22 mouse cellular contexts compared by ENCODE assay signal in the genomic region with DNA sequence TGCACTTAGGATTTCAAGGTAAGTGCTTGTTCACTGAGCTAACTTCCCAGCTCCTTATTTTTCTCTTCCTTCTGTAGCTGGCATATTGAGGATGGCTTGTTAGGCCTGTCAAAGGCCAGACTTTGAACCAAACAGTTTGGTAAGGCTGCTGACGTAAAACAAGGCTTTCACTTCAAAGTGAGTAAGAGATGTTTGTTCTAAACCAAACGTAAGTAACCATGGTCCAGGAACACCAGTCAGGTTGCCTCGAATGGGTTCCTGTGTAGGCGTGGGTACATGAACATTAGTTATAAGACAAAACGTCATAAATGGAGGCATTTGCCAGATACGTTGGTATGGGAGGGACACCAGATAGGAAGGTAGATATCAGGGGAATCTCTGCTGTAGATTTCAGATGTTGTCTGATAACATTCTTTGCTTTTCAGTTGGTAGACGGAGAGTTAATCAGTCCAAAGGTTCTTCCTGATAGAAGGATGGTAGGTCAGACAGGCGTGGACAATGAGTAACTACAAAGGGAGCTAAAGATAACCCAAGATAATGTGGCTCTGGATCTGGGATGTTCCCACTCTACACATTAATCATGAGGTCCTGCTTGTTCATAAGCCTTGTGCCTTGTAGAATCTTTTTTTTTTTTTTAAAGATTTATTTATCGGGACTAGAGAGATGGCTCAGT. TPM values are rescaled to one million over a fixed set of nuclear protein-coding genes. Genes with fewer than 3 reads are reported as not detected.
DNase-seq lines count a peak whose midpoint lies in the region; ATAC-seq lines count a peak whose summit lies in the region.
"Had no signal": no experiment of that assay in that cellular context is flagged by ENCODE, and none has a peak within 500 bp of the region (broad histone marks: within the 10 kb centered on the region; RNA-seq: fewer than 3 reads in every experiment).

No protein-coding gene starts in this region.

- peak; percentile 81 for DNase-seq in yolk sac, embryonic 10.5 days (ENCODE audit: low spot score)
- DNase-seq in cerebellum, adult 9-11 months: no peak
- DNase-seq in lung, adult 18-20 months: no peak
- no peak for DNase-seq in left cerebral cortex, adult 18-20 months (ENCODE audit: low spot score in 2 of 2)
- DNase-seq: adrenal gland, adult 8-10 months; adrenal gland, postnatal 36 days; cerebellum, adult 2 months; cerebellum, postnatal 14 days; embryo, embryonic 11 days; gastrocnemius, postnatal 10 days; heart, adult 18-20 months; heart, postnatal 10 days; heart, postnatal 4 days had no signal

- H3K9me3 ChIP-seq in intestine, embryonic 16.5 days (ENCODE audit: control insufficient read depth, low read length): no peaks in the 10 kb centered on the region
- no peaks in the 10 kb centered on the region for H3K9me3 ChIP-seq in liver, embryonic 12.5 days (replicated peaks)
- no peaks in the 10 kb centered on the region for H3K9me3 ChIP-seq in liver, embryonic 16.5 days (replicated peaks; ENCODE audit: control insufficient read depth, low read length)
- H3K9me3 ChIP-seq: embryonic facial prominence, embryonic 15.5 days; forebrain, embryonic 12.5 days; heart, embryonic 10.5 days; hindbrain, embryonic 12.5 days had no signal

- ATAC-seq in intestine, embryonic 16.5 days: peak; percentile 64
- ATAC-seq in liver, embryonic 12.5 days: peak; percentile 43
- peak; percentile 65 for ATAC-seq in liver, embryonic 16.5 days (ENCODE audit: low read depth)
- ATAC-seq: forebrain, embryonic 16.5 days had no signal

- H3K27ac ChIP-seq in intestine, embryonic 16.5 days (ENCODE audit: low read length): peak overlapping the region; percentile 72
- no peak overlapping the region for H3K27ac ChIP-seq in liver, embryonic 12.5 days
- peak overlapping the region; percentile 38 for H3K27ac ChIP-seq in liver, embryonic 16.5 days (ENCODE audit: low read length)
- H3K27ac ChIP-seq: embryonic facial prominence, embryonic 15.5 days; forebrain, embryonic 12.5 days; heart, embryonic 10.5 days; hindbrain, embryonic 12.5 days had no signal

- H3K4me1 ChIP-seq in intestine, embryonic 16.5 days (ENCODE audit: control insufficient read depth, insufficient read depth, low read length): no peaks in the 10 kb centered on the region
- peaks cover 7% of the 10 kb centered on the region; the same call in 1 of the 2 replicates for H3K4me1 ChIP-seq in liver, embryonic 12.5 days
- peaks cover under 1% of the 10 kb centered on the region; the same call in 1 of the 2 replicates for H3K4me1 ChIP-seq in liver, embryonic 16.5 days (ENCODE audit: control insufficient read depth, low read depth, low read length)
- H3K4me1 ChIP-seq: embryonic facial prominence, embryonic 15.5 days; forebrain, embryonic 12.5 days; heart, embryonic 10.5 days; hindbrain, embryonic 12.5 days had no signal

- H3K9ac ChIP-seq in intestine, embryonic 16.5 days (ENCODE audit: low read depth, low read length): no peak overlapping the region
- no peak overlapping the region for H3K9ac ChIP-seq in liver, embryonic 12.5 days
- no peak overlapping the region for H3K9ac ChIP-seq in liver, embryonic 16.5 days (ENCODE audit: low read depth, low read length)
- H3K9ac ChIP-seq: embryonic facial prominence, embryonic 15.5 days; forebrain, embryonic 12.5 days; hindbrain, embryonic 12.5 days had no signal

- H3K4me2 ChIP-seq in intestine, embryonic 16.5 days (ENCODE audit: low read depth, low read length): no peak overlapping the region
- H3K4me2 ChIP-seq in liver, embryonic 12.5 days: no peak overlapping the region
- H3K4me2 ChIP-seq in liver, embryonic 16.5 days (ENCODE audit: low read depth, low read length): no peak overlapping the region
- H3K4me2 ChIP-seq: embryonic facial prominence, embryonic 15.5 days; forebrain, embryonic 12.5 days; hindbrain, embryonic 12.5 days had no signal

- H3K27me3 ChIP-seq in intestine, embryonic 16.5 days (replicated peaks; ENCODE audit: control insufficient read depth, insufficient read depth, low read length): no peaks in the 10 kb centered on the region
- peaks cover 16% of the 10 kb centered on the region; the same call in 1 of the 2 replicates for H3K27me3 ChIP-seq in liver, embryonic 12.5 days (replicated peaks)
- no peaks in the 10 kb centered on the region for H3K27me3 ChIP-seq in liver, embryonic 16.5 days (ENCODE audit: control insufficient read depth, insufficient read depth, low read depth, low read length)
- H3K27me3 ChIP-seq: embryonic facial prominence, embryonic 15.5 days had no signal

- no peaks in the 10 kb centered on the region for H3K36me3 ChIP-seq in intestine, embryonic 16.5 days (ENCODE audit: control insufficient read depth, insufficient read depth, low read length)
- H3K36me3 ChIP-seq in liver, embryonic 12.5 days: no peaks in the 10 kb centered on the region
- H3K36me3 ChIP-seq in liver, embryonic 16.5 days (ENCODE audit: control insufficient read depth, insufficient read depth): no peaks in the 10 kb centered on the region
- H3K36me3 ChIP-seq: embryonic facial prominence, embryonic 15.5 days; forebrain, embryonic 12.5 days; heart, embryonic 10.5 days; hindbrain, embryonic 12.5 days had no signal

- H3K4me3 ChIP-seq in intestine, embryonic 16.5 days (ENCODE audit: low read length): no peak overlapping the region
- no peak overlapping the region for H3K4me3 ChIP-seq in liver, embryonic 12.5 days
- H3K4me3 ChIP-seq in liver, embryonic 16.5 days (ENCODE audit: low read depth, low read length): no peak overlapping the region
- H3K4me3 ChIP-seq: embryonic facial prominence, embryonic 15.5 days; forebrain, embryonic 12.5 days; heart, embryonic 10.5 days; hindbrain, embryonic 12.5 days had no signal

- WGBS in intestine, embryonic 16.5 days: 56% methylated on average over 9 of the region's 9 CpGs
- WGBS in liver, embryonic 12.5 days (ENCODE audit: insufficient replicate concordance): 61% methylated on average over 9 of the region's 9 CpGs
- WGBS in liver, embryonic 16.5 days (ENCODE audit: insufficient replicate concordance): 43% methylated on average over 9 of the region's 9 CpGs

RNA-seq across cellular contexts. Expression of gene Gatd1, which starts 6.2 kb away (rescaled TPM):
- 47.5 and 48.2 TPM in 2 replicates for polyA plus RNA-seq in intestine, embryonic 16.5 days (2015; fragmentation: Nextera tagmentation; extraction: Ambion mirVana)
- 21.1 and 22.8 TPM in 2 replicates for polyA plus RNA-seq in liver, embryonic 12.5 days (2016; fragmentation: Nextera tagmentation; extraction: Ambion mirVana)
- 13.5 and 14.3 TPM in 2 replicates for polyA plus RNA-seq in liver, embryonic 16.5 days (2015; fragmentation: Nextera tagmentation; extraction: Ambion mirVana)
- 10 to 100 TPM; 40.4 to 45.1 TPM for total RNA-seq in left cerebral cortex, adult 18-20 months (2021)

RNA-seq across cellular contexts. Expression of gene Cend1, which starts 9.1 kb away (rescaled TPM):
- polyA plus RNA-seq in intestine, embryonic 16.5 days (2015; fragmentation: Nextera tagmentation; extraction: Ambion mirVana): 3.2 and 4.0 TPM in 2 replicates
- 0.10 and 0.16 TPM in 2 replicates for polyA plus RNA-seq in liver, embryonic 12.5 days (2016; fragmentation: Nextera tagmentation; extraction: Ambion mirVana)
- polyA plus RNA-seq in liver, embryonic 16.5 days (2015; fragmentation: Nextera tagmentation; extraction: Ambion mirVana): not detected in 2 replicates
- total RNA-seq in left cerebral cortex, adult 18-20 months (2021): 100 to 1,000 TPM; 274 to 309 TPM
- total RNA-seq: common myeloid progenitor, adult 5-6 weeks had no signal

RNA-seq across cellular contexts. Expression of gene Slc25a22, which starts 17.5 kb away (rescaled TPM):
- polyA plus RNA-seq in intestine, embryonic 16.5 days (2015; fragmentation: Nextera tagmentation; extraction: Ambion mirVana): 34.6 and 37.7 TPM in 2 replicates
- polyA plus RNA-seq in liver, embryonic 12.5 days (2016; fragmentation: Nextera tagmentation; extraction: Ambion mirVana): 26.0 and 27.1 TPM in 2 replicates
- 18.7 and 20.7 TPM in 2 replicates for polyA plus RNA-seq in liver, embryonic 16.5 days (2015; fragmentation: Nextera tagmentation; extraction: Ambion mirVana)
- 100 to 1,000 TPM; 251 to 254 TPM for total RNA-seq in left cerebral cortex, adult 18-20 months (2021)

RNA-seq across cellular contexts. Expression of gene Pidd1, which starts 23.7 kb away (rescaled TPM):
- polyA plus RNA-seq in intestine, embryonic 16.5 days (2015; fragmentation: Nextera tagmentation; extraction: Ambion mirVana): 7.3 and 8.0 TPM in 2 replicates
- polyA plus RNA-seq in liver, embryonic 12.5 days (2016; fragmentation: Nextera tagmentation; extraction: Ambion mirVana): 17.3 and 17.7 TPM in 2 replicates
- 8.8 and 9.7 TPM in 2 replicates for polyA plus RNA-seq in liver, embryonic 16.5 days (2015; fragmentation: Nextera tagmentation; extraction: Ambion mirVana)
- 1 to 10 TPM; 1.1 to 1.4 TPM for total RNA-seq in left cerebral cortex, adult 18-20 months (2021)

RNA-seq across cellular contexts. Expression of gene Rplp2, which starts 27.0 kb away (rescaled TPM):
- polyA plus RNA-seq in intestine, embryonic 16.5 days (2015; fragmentation: Nextera tagmentation; extraction: Ambion mirVana): 1,164 and 1,258 TPM in 2 replicates
- 1,288 and 1,344 TPM in 2 replicates for polyA plus RNA-seq in liver, embryonic 12.5 days (2016; fragmentation: Nextera tagmentation; extraction: Ambion mirVana)
- 644 and 698 TPM in 2 replicates for polyA plus RNA-seq in liver, embryonic 16.5 days (2015; fragmentation: Nextera tagmentation; extraction: Ambion mirVana)
- 100 to 1,000 TPM; 555 to 600 TPM for total RNA-seq in left cerebral cortex, adult 18-20 months (2021)
